Mouse (Mus musculus): ENCODE data around the gene Tmem212.

The Tmem212 gene

DNA sequence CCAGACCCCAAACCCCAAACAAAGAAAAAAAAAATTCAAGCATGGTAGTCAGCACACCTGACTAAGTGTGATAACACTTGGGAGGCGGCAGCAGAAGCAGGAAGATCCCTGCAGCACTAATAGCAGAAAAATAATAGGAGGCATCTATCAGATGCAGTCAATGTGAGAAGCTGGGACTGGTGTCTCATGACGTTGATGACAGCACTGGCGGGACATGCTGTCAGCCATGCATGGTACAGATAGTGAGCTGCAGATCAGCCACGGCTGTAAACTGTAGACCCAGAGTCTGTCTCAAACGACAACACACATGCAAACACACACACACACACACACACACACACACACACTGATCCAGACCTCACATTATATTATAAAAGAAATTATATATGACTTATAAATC lies 52.9 kb downstream of the Tmem212 start:
- no peak for DNase-seq (ENCODE audit: low spot score)

GRCm38 (mm10) chr3:27842856-27843255 lies 53.3 kb downstream of the Tmem212 start:
- DNase-seq (ENCODE audit: low spot score): no peak

GRCm38 (mm10) chr3:27840311-27840710 lies 55.9 kb downstream of the Tmem212 start:
- no peak for DNase-seq (ENCODE audit: low spot score)

DNA sequence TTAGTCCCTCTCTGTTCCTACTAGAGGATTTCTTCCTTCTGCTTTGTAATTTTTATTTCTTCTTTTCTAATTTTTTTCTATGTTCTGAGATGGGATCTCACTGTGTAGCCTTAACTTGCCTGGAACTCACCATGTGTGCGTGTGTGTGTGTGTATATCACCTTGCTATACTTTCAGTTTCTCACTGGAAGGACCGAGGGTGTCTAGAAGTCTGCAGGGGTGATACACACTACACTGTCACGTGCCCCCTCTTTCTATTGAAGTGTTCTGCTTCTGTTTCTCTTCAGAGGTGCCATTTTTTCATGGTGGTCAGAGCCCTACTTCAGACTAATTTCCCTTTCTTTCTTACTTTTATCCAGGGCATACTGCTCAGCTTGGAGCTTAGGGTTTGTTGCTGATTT lies 56.4 kb downstream of the Tmem212 start:
- no peak for DNase-seq (ENCODE audit: low spot score)

DNA sequence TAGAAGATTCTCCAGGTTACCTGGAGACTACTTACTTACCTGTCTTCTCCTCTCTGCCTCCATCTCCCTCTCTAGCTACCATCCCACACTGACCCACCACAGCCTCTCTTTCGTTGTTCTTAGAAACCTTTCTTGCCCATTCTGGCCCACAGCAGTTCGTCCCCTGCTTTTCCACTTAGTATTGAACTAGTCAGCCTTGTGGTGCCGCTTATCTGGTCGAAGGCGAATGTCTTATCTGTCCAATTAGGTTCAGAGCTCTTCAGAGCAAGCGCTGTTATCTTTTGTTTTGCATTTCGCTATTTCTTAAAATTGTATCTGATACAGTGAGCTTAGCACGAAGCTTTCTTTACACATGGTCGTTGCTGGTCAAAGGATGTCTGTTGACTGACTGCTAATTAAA lies 56.9 kb downstream of the Tmem212 start:
- no peak for DNase-seq (ENCODE audit: low spot score)

DNA sequence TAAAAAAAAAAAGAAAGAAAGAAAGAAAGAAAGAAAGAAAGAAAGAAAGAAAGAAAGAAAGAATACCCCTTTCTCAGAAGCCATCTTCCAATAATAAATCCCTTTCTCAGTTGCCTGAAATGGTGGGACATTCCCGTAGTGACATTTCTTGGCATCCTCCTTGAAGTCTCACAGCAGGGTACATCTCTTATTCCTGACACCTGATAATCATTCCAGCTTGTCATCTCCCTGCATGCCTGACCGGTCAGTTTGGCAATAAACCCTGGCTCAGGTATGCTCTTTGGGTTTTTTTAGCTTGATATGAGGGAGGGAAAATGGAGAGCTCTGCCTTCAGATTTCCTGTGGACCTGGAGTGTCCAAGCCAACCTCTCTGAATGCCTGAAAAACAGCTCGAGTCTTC lies 59.9 kb downstream of the Tmem212 start:
- no peak for DNase-seq (ENCODE audit: low spot score)

DNA sequence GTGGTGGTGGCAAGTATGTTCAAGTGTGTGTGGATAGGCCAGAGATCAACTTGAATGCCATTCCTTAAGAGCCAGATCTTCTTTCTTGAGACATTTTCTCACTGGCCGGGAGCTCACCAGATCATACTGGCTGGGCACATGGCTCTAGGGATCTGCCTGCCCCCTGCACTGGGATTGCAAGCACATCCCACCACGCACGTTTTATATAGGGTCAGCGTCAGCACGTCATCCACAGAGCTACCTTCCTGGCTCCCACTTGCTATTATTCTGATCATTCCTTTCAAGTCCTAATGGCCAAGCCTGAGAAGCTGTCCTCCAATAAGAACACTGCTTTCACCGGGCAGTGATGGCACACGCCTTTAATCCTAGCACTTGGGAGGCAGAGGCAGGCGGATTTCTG lies 60.4 kb downstream of the Tmem212 start:
- no peak for DNase-seq (ENCODE audit: low spot score)

GRCm38 (mm10) chr3:27828755-27829154 lies 67.4 kb downstream of the Tmem212 start:
- no peak for DNase-seq (ENCODE audit: low spot score)

- no peak for DNase-seq (ENCODE audit: low spot score)
Measured at GRCm38 (mm10) chr3:27827236-27827635, 68.9 kb downstream of the Tmem212 start.

- DNase-seq (ENCODE audit: low spot score): no peak
Measured at GRCm38 (mm10) chr3:27825985-27826384, 70.2 kb downstream of the Tmem212 start.

All from T-cell, adult 2 months (primary cell).